Mouse (Mus musculus) myocyte (in vitro differentiated cells): ENCODE results near the gene E130309D02Rik.

Source experiments
- CEBPB ChIP-seq: IDR thresholded peaks from 2 replicates; pipeline ENCODE4 v1.6.1; 2011; ENCODE audit warnings: mild to moderate bottlenecking, moderate library complexity; ENCODE audit not compliant: poor library complexity, insufficient read depth, severe bottlenecking
- E2F4 ChIP-seq: IDR thresholded peaks from one replicate; pipeline ENCODE4 v1.6.1; 2011; ENCODE audit warnings: mild to moderate bottlenecking, control low read depth, moderate library complexity; ENCODE audit not compliant: insufficient read depth
- POLR2A ChIP-seq: IDR thresholded peaks from one replicate; pipeline ENCODE4 v1.6.1; 2011; ENCODE audit warnings: low read depth, mild to moderate bottlenecking, control low read depth, moderate library complexity; ENCODE audit not compliant: insufficient read length
- TCF12 ChIP-seq: IDR thresholded peaks from one replicate; pipeline ENCODE4 v1.6.1; 2011; ENCODE audit warnings: mild to moderate bottlenecking, control low read depth; ENCODE audit not compliant: poor library complexity, insufficient read depth, severe bottlenecking
- TCF3 ChIP-seq: IDR thresholded peaks from one replicate; pipeline ENCODE4 v1.6.1; 2011; ENCODE audit warnings: low read depth, control low read depth; ENCODE audit not compliant: insufficient read length
- USF1 ChIP-seq: IDR thresholded peaks from one replicate; pipeline ENCODE4 v1.6.1; 2011; ENCODE audit warnings: low read depth, mild to moderate bottlenecking, control low read depth, moderate library complexity

DNA sequence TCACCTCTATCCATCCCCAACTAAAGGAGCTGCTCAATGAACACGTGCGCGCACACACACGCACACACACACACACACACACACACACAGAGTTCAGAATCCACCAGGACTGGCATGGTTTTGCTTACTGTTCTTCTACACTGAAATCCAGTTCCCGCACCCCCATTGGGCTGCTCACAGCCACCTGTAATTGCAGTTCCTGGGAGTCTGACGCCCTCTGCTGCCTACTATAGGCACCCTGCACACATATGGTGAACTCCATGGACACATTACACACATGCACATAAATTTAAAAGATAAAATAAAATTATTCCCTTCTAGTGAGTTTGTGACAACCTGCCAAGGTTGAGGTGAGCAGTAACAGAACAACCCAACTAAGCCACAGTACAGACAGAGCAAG is 30.4 kb downstream of the E130309D02Rik start:
- TF ChIP-seq POLR2A (no peak), E2F4 (no peak), CEBPB (no peak), TCF12 (no peak), TCF3 (no peak), USF1 (no peak)
